Mouse (Mus musculus) kidney, adult 18-20 months (tissue): ENCODE data around the gene Svs1.

Experiments
- DNase-seq: peaks from one replicate; pipeline ENCODE4 v3.0.0; 2021

The Svs1 gene

DNA sequence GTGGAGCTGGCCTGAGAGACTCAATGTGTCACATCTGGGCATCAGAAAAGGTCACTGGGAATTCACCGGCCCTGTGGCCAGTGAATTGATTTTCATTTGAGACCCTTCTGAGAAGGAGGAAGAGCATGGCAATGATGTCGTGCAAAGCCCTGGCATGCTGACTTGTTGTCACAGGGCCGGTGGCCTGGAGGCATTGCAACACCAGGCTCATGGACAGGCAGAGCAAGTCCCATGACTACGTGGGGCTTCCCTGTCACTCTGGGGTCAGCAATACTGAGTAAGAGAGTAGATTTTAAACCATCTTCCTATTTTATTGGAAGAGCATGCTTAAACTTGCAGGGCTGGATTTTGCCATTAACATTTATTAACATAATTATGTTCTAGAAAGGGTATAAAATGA lies 26.4 kb downstream of the Svs1 start:
- no peak for DNase-seq

DNA sequence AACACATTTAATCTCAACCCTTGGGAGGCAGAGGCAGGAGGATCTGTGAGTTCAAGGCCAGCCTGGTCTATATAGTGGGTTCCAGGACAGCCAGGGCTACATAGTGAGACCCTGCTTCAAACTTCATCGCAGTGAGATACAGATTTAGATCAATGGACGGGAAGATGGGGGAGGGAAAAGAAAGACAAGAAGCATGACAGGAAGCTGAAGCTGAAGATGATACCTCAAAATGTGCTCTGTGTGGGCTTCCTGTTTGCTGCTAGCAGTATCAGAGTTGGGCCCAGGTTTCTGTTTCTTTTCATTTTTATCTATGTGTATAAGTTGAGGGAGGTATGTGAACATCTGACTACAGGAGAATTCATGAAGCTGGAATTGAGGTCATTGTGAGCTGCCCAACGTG lies 26.8 kb downstream of the Svs1 start:
- DNase-seq = no peak

- DNase-seq = no peak
These were observed 30.5 kb downstream of the Svs1 start for GRCm38 (mm10) chr6:49017150-49017549.

DNA sequence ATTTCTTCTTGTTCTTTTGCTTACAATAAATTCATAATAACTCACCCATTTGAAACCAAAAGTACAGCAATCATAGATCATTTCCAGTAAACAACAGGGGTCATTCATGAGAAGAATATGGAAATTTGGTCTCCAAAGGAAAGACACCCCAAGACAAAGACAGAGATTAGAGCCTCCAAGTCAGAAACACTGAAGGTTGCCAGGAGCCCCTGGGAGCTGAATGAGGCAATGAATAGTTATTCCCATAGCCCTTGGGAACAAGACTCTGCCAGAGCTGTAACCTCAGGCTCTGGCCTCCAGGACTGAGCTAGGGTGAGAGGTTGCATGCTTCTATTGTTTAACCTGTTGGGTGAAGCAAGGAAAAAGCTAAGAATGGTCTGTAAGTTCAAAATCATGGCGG lies 32.7 kb downstream of the Svs1 start:
- no peak for DNase-seq

- no peak for DNase-seq
These were observed 34.7 kb downstream of the Svs1 start for GRCm38 (mm10) chr6:49021141-49022012.

DNA sequence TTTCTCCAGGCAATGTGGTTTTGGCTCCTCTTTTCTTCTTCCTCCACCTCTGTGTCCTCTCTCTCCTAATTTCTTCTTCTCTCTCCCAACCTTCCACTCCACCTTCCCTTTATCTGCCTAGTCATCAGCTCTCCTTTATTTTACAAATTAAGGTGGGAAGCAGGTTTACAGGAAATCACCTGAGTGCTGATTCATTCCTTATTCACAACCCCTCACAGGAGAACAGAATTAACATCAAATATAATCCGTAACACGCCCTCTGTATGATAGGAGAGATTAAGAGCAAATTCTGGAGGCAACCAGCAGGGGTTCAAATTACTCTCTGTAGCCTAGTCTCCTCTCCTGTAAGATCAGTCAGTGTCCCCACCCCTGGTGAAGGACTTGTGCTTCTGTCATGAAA lies 35.7 kb downstream of the Svs1 start:
- DNase-seq = no peak

DNA sequence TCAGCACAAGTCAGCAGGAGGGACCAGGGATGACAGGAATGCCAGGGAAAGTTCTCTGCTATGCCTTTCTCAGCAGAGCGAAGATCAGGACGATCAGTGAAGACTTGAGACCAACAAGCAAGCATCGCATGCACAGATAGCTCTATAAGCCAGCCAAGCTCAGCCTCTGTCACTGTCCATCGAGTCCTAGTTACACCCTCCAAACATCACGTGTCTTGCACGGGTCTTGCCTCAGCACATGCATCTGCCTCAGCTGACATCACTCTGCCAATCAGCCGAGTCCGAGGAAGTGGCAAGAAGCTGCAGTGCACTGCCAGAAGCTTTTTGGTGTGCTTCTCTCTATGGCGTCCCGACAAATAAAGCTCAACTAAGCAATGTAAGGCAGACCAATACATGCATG lies 36.7 kb downstream of the Svs1 start:
- no peak for DNase-seq

- DNase-seq = no peak
These were observed 38.6 kb downstream of the Svs1 start for GRCm38 (mm10) chr6:49025290-49025689.

DNA sequence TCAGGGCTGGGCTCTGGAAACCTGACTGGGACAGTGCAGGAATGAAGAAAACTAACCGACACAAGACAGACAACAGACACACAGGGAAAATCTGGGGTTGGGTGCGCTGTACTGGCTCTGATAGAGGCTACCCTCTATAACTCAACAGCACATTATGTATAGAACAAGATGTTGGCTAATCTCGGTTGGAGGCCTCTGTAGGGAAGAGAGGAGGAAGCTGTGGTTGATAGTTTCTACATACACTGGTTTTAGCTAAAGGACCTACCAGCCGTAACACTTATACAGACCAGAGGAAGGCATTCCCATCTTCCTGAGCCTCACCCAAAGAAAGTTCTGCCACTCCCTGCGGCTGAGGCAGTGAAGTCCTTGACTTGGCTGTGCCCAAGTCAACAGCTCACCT lies 39.8 kb downstream of the Svs1 start:
- DNase-seq = no peak

GRCm38 (mm10) chr6:49028019-49028418 lies 41.4 kb downstream of the Svs1 start:
- DNase-seq = no peak

GRCm38 (mm10) chr6:49028708-49029107 lies 42.0 kb downstream of the Svs1 start:
- DNase-seq = no peak

GRCm38 (mm10) chr6:49031230-49031629 lies 44.6 kb downstream of the Svs1 start:
- no peak for DNase-seq

- DNase-seq = no peak
These were observed 46.1 kb downstream of the Svs1 start for GRCm38 (mm10) chr6:49032783-49033182.

DNA sequence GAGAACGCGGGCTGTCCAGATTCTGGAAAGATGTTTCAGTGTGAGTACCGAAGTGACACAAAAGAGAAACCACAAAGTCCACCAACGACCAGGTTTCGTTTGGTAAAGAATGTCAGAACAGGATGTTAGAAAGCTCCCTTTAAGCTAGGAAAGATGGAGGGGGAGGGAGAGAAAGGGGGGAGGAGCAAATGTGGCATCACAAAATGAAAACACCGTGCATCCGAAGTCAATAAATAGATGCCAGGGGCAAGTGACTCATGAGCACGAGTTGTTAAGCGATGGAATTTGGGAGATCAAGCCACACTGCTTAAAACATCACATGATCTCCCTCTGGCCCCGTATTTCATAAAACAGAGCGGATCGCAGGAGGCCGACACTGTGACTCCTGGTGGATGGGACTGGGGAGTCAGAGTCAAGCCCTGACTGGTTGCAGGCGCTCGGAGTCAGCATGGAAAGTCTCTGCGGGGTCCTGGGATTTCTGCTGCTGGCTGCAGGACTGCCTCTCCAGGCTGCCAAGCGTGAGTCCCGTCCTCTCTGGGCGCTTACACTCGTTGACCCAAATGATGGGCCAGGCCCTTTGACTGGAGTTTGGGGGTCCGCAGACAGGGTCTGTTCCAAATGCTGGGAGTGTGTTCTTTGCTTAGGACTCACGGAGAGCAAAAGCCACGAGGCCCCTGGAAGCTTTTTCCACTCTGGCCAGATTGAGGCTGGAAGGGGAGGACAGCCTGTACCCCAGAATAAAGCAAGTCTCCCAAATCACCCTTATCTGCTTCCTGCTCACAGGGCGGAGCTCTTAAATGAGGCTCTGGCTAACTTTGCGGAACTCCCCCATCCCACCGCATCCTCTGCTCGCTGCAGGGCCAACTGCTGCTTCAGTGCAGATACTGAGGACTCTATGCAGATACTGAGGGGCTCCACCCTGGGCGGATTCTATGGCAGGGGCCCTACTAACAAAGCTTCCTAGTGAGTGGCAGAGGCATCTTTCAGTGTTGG lies 49.9 kb downstream of the Svs1 start, which contains the start of gene Gpnmb:
TSS of gene Gpnmb (plus strand) at position 272 of the 993 bp plus-strand sequence.
- DNase-seq = no peak

GRCm38 (mm10) chr6:49037268-49037662 lies 50.6 kb downstream of the Svs1 start:
- DNase-seq = no peak

GRCm38 (mm10) chr6:49039470-49040180 lies 53.0 kb downstream of the Svs1 start:
- DNase-seq = peak; percentile 54
